Mouse (Mus musculus) central nervous system, embryonic 14 days (tissue): ENCODE measurements around the gene Gxylt2. TPM values are rescaled to one million over a fixed set of nuclear protein-coding genes. Genes with fewer than 3 reads are reported as not detected.

ENCODE experiments used
- polyA plus RNA-seq: library from polyadenylated mRNA; depleted of rRNA; stranded (reverse); fragments of >200 nt; gene quantifications from 2 replicates; pipeline ENCODE4 v1.2.3, GENCODE M21; 2012; rRNA removed

The Gxylt2 gene
- 2.8 and 8.2 TPM in 2 replicates for polyA plus RNA-seq

DNA sequence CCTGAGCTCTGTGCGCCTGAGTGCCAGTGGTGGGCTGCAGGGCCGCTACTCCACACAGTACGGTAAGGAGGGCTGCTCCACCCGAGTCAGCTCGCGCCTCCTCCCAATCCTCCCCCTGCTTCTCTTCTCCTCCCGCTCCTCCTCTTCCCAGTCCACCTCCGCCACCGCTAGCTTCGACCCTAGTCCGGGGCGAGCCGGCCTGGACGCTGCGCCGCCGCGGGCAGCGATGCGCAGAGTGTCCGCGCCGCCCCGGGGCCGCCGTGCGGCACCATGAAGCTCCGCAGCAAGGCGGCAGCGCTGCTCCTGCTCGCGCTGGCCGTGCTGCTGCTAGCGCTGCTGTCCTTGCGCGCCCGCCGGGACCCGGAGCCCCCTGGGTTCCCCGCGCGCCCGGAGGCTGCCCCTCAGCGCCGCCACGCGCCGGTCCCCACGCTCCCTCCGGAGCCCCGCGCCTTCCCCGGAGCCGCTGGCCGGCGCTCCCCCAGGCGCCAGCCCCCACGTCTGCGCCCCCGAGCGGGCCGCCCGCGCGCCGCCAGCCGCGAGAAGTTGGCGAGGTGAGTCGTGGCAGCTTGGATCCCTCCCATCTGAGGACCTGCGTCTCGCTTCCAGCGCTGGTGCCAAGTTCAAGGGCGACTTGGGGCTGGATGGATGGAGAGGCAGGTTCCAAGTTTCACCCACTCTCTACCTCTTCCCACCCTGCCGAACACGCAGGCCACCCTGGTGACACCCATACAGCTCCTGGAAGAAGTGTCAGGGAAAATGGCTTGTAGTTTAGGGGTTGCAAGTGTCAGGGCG lies at the start of gene Gxylt2:
Gene Gxylt2 (plus strand): TSS at position 161 of the 792 bp plus-strand sequence.

DNA sequence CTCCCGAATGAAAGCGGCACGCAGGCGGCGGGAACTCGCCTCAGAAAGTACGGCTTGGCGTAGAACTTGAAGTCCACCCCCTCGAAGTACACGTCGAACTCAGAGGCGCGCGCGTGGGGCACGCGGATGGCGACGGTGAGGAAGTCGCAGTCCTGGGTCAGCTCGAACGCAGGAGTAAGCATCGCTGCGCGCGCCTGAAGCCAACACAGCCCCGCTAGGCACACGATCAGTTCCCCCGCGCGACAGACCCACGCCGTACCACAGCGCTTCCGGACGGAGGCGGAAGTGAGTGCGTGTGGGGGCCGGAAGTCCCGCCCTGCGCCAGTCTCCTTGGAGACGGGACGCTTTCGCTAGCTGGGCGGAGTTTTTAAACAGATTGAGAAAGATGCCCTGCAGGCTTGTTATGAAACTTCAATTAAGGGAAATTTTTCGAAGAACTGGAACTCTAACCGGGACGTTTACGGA lies 33.6 kb upstream of the Gxylt2 start, which contains the start of gene Shq1:
Gene Shq1 (minus strand): TSS at position 278 of the 465 bp plus-strand sequence.

DNA sequence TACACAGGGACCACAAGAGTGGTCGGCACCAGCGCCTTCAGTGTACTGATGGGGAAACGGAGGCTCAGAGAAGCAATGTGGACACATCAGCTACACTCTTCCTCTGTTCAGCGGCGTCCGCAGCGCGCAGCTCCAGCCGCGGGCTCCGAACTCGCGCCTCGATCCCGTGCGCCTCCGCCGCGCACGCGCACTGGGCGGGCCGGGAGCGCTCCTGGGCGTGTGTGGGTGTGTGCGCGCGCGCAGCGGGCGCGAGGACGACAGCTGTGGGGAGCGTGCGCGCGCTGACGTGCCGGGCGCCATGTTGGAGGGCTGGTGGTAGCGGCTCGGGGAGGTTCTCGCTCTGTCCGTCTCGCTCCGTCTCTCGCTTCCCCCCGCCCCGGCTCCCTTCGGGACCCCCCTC lies 128.8 kb downstream of the Gxylt2 start, which contains the start of gene Ppp4r2:
Gene Ppp4r2 (plus strand): TSS at position 268 of the 400 bp plus-strand sequence.

Other genes starting within 250 kb of the Gxylt2 start
- 7.9 and 8.1 TPM in 2 replicates for gene Shq1, start 33.6 kb upstream of the Gxylt2 start, polyA plus RNA-seq
- gene Ppp4r2, start 128.9 kb downstream of the Gxylt2 start, polyA plus RNA-seq = 42.0 and 45.8 TPM in 2 replicates